Mouse (Mus musculus): ENCODE data around the gene Tnfrsf11a.

Gene Tnfrsf11a

DNA sequence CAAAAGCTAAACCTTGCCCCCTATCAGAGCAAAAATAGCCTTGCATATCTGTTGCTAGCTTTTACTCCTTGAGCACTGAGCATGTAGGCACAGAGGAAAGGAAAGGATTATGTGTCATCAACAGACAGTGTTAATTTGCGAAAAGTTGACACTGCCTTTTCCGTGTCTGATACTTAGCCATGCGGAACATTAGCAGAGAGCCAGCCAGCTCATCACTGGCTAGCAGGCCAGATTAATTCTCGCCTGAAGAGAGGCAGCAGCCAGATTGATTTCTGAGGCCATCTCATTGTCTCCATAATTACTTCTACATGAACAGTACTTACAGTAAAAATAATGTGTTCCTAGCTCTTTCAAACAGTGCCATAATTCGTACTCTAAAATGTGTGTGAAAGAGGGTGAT is 48.7 kb downstream of the Tnfrsf11a start:
- no peak for DNase-seq (ENCODE audit: low spot score)

DNA sequence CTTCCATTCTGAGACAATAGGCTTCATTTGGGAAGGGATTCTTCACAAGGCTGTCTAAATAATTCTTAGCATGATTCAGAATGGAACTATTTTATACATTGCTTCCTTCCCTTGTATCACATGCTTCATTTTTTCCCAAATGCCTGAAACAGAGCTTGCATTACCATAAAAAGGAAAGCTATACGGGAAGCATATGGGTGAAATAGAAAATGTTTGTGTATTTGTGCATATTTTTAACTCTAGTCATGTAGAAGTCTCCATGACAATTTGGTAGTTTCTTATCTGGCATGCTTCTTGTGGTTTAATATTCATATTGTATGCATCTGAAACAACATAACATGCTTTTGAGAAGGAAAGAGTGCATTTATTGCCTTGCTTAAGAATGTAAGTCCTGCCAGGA is 52.3 kb downstream of the Tnfrsf11a start:
- no peak for DNase-seq (ENCODE audit: low spot score)

DNA sequence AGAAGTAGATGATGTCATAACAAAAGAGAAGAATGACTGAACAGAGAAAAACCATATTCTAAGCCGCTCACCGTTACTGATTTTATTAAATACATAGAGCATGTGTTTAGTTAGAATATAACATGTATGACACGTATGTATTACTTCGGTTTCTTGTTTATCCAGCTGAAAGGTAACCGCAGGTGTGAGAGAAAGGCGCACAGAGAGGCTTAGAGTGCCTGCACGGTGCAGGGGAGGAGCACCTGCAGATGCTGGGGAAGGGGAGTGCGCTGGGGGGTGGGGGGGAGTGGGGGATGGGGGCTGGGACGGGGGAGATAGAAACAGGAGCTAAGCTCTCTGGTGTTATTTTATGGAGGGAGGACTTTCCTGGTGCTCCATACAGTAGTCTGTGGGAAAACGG is 62.4 kb downstream of the Tnfrsf11a start:
- no peak for DNase-seq (ENCODE audit: low spot score)

DNA sequence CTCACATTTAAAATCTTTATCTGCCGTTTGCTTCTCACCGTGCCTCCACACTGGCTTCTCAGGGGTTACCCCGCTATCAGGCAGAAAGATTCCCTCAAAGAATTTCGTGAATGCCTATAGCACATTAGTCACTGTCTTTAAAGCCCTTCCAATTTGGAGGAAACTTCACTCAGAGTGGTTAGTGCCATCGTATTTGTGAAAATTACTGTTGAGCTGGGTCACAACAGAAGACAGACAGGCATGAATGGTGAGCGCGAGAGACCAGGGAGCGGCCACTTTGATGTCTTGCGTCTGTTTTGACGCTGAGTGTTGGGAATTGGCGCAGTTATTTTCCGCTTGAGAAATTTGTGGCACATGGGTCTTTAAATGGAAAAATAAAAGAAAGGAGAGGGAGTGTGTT is 62.9 kb downstream of the Tnfrsf11a start:
- DNase-seq (ENCODE audit: low spot score) = no peak

DNA sequence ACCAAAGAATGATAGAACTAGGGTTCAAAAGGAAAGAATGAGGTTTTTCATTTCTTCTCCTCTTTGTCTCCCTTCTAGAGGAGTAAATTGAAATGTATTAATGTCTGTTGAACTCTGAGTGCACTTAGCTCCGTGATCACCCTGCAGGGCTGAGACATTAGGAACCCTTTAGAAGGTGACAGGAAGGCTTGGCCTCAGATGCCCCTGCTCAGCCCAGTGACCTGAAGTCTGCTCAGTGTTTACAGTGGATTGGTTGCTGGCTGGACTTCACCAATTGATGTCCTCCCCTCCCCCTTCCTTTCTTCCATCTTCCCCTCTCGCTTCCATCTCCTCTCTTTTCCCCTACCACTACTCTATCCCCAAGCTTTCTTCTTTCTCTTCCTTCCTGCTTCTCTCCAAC is 63.3 kb downstream of the Tnfrsf11a start:
- no peak for DNase-seq (ENCODE audit: low spot score)

DNA sequence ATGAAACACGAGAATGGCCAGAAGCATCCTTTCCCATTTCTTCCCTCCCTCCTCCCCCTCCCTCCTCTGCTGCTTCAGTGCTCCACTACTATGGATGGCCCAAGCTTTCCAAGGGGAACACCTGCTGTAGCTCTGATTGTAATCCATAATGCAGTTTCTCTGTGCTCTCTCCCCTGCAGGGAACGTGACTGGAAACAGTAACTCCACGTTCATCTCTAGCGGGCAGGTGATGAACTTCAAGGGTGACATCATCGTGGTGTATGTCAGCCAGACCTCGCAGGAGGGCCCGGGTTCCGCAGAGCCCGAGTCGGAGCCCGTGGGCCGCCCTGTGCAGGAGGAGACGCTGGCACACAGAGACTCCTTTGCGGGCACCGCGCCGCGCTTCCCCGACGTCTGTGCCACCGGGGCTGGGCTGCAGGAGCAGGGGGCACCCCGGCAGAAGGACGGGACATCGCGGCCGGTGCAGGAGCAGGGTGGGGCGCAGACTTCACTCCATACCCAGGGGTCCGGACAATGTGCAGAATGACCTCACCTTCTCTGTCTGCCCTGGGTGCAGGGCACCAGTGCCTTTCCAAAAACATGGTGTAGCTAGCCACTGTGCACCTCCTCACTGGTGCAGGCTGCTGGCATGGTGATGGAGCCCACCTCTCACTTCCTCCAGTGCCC is 64.0 kb downstream of the Tnfrsf11a start:
- no peak for DNase-seq (ENCODE audit: low spot score)

DNA sequence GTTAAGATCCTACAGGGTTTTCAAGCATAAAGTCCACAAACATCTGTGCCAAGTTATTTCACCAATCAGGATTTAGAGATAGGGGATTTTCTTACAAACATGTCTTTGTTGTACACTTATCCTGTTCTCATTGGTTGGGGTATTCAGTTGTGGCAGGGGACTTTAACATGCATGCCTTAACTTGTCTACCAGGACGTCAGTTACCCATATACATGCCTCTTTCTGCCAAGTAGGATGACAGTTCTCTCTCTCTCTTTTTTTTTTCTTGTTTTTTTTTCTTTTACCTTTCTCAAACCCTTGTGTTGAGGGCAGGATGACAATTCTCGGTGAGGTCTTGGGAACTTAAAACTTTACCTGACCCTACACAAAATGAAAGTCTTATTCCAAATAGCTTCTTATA is 65.9 kb downstream of the Tnfrsf11a start:
- no peak for DNase-seq (ENCODE audit: low spot score)

DNA sequence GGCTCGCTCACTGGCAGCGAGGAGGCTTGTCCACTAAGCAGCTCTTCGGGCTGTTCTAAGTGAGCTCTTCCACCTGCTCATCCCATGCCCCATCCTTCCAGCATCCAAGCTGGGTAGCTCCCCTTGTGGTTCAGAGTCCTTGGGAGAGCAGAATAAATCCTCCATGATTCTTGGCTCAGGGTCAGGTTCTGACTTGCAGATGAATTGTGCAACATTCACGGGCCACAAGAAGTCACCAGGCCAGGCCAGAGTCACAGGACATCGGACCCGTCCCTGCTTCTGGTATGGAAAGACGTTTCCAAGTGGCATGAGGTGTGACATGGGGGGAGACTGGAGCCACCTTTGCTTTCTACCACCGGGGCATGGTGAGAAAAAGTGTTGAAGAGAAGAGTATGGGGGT is 68.3 kb downstream of the Tnfrsf11a start:
- DNase-seq (ENCODE audit: low spot score) = no peak

DNA sequence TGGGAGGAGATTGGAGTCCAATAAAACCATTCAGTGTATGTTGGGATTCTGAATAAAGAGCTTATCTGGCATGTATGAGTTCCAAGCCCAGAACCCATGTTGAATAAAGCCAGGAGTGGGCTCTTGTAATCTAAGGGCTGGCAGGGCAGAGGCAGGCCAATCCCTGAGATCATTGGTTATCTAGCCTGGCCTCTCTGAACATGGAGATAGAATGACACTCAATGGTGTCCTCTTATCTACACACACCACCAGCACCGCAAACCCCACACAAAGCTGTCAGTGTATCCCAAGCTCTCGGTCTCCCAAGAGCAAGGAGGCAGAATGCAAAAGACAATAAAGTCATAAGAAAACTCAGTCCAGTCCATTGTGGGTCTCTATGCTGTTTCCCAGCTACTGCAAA is 70.8 kb downstream of the Tnfrsf11a start:
- no peak for DNase-seq (ENCODE audit: low spot score)

DNA sequence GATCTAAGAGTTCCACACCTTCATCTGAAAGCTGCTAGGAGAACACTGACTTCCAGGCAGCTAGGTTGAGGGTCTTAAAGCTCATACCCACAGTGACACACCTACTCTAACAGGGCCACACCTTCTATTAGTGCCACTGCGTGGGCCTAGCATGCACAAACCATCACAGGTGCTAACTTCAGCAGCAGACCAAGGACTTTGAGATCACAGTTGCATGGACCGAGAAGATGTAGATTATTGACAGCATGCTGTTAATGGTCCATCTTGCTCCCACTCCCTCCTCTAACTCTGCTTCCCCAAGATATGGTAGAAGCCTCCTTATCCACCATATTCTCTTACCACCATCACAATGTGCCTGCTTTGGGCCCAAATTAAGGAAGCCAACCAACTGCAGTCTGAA is 79.2 kb downstream of the Tnfrsf11a start:
- DNase-seq (ENCODE audit: low spot score) = no peak

DNA sequence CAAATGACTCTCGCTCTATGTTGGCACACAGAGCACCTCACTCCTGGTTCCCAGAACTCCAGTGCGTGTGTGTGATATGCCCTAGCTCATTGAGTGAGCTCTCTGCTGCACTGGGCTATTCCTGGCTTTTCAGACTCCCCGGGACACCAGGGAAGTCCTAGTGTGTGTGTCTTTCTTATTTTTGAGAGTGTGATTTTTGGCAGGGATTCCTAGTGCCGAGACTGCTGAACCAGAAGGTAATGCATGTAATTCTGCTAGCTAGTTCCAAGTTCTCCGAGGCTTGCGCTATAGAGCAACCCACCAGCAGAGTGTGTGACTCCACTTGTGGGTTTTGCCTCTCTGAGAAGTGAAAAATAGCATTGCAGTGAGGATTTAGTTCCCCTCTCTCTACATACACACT is 96.1 kb downstream of the Tnfrsf11a start:
- no peak for DNase-seq (ENCODE audit: low spot score)

DNA sequence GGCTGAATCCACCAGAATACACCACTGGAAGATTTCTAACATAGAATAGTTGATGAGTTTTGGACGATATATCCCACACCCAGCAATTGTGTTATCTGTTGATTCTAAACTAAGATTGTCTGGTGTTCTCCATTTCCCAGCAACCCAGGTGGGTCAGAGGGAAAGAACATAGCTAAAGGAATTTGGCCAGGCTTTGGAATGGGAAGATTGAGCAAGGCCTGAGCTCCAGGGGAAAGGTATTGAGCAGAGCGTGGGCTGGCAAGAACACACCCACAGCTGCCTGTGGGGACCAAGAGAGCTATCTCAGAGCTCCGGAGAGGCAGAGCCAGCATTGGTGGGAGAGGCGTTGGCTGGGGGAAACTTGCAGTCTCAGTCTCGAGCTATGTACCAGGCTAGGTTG is 97.3 kb downstream of the Tnfrsf11a start:
- no peak for DNase-seq (ENCODE audit: low spot score)

DNA sequence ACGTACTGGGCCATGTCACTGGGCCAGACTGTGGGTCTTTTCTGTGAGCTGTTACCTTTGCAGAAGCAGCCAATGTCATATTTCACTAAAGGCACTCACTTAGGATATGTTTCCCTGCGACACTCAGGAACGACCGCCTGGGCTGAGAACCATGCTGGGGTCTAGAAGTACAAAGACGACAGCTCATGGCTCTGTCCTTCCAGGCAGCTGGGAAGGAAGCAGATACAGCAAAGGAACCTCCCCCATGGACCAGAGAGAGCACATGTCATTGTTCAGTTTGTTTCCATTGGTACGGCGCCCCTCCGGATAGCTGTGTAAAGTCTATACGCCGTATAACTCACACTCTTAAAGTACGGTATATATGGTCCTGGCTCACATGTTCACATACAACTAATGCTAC is 97.9 kb downstream of the Tnfrsf11a start:
- DNase-seq (ENCODE audit: low spot score) = no peak

DNA sequence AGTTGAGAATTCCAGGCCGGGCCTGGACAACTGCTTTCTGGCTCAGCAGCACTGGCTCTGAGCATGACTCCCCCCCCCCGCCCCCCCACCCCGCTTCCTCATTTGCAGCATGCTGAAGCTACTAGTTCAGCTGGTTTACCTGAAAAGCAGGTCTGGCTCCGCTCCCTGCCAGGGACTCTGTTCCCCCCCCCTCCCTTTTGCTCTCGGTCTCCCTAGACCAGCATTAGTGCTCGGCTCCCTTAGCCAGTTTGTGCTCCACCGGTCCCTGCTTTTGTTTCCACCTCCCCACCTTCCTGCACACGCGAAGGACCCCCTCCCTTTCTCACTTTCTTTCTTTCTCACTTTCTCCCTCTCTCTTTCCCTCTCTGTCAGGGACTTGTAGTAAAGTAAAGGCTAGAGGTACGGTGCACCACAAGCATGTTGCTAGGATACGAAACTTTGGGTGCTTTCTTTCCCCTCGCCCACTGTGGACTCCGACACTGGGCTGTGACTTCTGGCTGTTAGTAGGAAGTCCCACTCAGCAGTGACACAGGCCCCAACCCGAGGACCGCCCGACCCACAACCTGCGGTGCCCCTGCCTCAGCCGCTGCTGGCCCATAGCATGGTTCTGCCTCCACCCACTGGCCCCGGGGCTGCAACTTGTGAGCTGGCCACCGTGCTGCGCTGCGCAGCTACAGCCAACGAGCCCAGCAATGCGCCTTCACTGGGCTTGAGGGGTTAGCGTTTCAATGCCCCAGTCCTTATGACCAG is 100.2 kb downstream of the Tnfrsf11a start:
- DNase-seq (ENCODE audit: low spot score) = no peak

DNA sequence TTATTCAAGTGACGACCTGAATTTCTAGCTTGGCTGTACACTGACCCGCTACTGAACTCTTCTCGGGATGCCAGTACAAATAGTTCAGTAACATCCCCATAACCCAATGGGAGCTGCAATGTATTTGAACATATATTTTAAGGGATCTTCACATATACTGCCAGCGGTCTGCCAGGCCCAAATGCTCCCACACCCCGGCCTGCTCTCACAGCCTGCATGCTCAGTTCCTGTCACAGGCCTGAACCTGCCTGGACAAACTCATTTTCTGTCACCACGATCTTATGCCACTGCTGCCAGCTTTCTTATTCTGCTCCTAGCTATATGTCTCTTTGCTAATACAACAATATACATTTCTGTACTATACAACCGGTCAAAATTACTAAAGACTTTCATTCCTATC is 100.9 kb downstream of the Tnfrsf11a start:
- DNase-seq (ENCODE audit: low spot score) = no peak

DNA sequence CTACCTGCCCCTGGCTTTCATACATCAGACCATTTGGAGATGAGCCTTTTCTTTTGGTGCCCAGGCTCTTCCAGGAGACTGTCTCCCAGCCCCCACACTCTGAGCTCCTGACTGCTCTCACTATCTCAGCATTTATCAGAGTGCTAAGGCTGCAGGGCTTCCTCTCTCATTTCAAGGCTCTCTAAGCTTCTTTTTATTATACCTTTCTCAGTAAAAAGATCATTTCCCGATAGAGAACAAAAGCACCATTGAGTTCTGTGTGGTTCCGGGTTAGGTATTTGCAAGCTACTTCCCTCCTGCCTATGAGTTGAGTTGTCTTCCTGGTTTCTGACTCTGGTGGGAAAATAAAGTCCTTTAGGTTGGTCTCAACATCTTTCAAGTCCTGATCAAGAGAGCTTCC is 103.0 kb downstream of the Tnfrsf11a start:
- no peak for DNase-seq (ENCODE audit: low spot score)

DNA sequence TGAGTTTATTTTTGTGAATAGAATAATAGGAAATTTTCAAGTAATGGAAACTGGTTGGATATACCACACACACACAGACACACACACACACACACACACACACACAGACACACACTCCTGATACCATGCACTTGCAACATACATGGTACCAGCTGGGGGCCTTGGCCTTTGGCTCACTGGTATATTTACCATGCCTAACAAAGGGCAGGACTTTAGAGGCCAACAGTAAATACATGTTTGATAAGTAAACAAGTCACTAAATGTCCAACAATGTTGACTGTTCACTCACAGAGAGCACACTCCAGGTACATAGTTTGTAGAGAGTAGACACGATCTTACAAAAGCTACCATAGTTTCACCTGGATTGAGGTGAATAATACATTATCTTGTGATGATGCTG is 104.6 kb downstream of the Tnfrsf11a start:
- no peak for DNase-seq (ENCODE audit: low spot score)

DNA sequence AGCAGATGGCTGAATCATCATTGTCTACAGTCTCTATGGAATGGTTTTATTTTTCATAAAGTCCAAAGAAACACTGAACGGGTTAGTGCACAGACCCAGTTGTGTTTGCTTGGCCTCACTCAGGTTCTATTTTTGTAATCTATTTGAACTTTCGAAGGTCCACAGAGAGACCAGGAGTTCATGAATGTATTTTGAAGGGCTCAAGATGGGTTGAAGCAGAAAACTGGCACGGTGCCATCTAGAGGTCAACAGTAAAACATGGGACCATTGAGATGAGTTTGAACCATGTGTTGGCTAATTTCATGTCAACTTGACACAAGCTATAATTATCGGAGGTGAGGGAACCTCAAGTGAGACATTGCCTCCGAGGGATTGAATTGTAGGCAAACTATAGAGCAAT is 105.1 kb downstream of the Tnfrsf11a start:
- no peak for DNase-seq (ENCODE audit: low spot score)

DNA sequence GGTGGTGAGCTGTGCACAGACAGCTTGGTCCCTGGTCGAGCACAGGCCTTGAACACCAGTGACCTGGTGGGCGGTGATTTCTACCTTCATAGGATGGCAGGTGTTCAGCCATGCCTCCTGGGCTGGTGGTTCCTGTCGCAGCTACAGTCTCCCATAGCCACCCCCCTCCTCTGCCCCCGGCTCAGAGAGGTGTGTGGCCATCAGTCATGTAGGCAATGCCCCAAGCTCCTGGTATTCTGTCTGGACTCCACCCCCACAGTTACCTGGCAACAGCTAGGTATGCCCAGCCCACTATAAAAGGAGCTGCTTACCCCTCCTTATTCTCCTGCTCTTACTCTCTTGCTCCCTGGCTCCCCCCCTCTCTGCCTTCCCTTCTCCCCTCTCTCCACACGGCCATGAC is 105.8 kb downstream of the Tnfrsf11a start:
- no peak for DNase-seq (ENCODE audit: low spot score)

DNA sequence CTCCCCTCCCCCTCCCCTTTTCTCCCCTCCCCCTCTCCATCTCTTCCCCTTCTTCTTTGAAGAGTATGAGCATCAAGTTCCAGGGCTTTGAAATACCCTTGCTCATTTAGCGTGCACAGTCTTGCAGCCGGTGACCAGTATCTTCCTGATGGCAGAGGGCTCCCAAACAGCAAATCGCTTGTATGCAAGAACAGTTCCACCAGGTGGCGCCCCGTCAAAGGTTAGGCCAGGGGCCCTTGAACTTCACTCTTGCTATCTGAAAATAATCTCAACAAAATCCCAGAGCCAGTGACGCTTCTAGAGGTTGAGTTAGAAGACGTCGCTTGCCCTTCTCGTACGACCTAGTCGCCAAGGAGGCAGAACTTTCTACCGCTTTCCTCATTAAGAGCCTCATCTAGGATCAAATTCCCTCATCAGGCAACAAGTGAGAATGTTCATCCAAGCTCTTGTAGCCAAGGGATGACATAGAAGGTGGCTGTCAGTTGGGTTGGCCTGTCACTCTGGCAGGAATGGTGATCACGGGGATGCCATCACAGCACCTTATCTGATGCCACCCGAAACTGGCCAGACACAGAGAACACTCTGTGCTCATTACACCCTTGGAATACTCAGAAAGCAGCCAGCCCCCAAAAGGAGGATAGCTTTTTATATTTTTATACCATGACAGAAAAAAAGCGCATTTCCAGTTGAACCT is 110.7 kb downstream of the Tnfrsf11a start:
- DNase-seq (ENCODE audit: low spot score) = peak; percentile 68

DNA sequence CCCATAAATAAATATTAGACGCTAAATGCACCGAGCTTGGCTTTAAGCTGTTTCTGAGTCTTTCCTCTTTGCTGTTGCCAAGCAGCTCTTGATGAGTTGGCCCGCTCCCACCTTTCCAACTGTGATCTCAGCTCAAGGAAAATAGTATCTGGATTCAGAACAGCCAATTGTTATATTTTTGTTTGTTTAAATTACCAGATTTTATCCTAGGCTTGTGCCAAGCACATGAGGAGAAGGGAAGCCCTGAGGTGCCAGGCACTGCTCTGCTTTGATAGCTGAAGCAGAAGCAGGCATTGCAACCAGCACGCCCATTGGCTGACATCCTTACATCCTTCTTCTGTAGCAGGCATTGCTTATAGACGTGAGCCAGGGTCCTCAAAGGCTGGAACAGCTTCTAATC is 114.5 kb downstream of the Tnfrsf11a start:
- no peak for DNase-seq (ENCODE audit: low spot score)
